In genomic region chr11:19979338-19979737, GRCm38 (mm10) we compare ENCODE assay signal across 7 mouse cellular contexts. TPM values are rescaled to one million over a fixed set of nuclear protein-coding genes. Genes with fewer than 3 reads are reported as not detected.
DNase-seq lines count a peak whose midpoint lies in the region; ATAC-seq and TF ChIP-seq lines count a peak whose summit lies in the region.

No protein-coding gene starts in this region.

- no peak for TF ChIP-seq EP300 in stomach, postnatal 0 days (optimal IDR thresholded peaks at IDR 0.05)

- peak overlapping the region; percentile 23; the same call in 1 of the 2 replicates for H3K4me2 ChIP-seq in heart, embryonic 11.5 days
- H3K4me2 ChIP-seq in liver, embryonic 16.5 days (ENCODE audit: low read depth, low read length): peak overlapping the region; percentile 32; the same call in 1 of the 2 replicates
- H3K4me2 ChIP-seq in stomach, postnatal 0 days (replicated peaks; ENCODE audit: low read depth): peak overlapping the region; percentile 52

- intact Hi-C loops in left cerebral cortex, postnatal 10 days (cut with DNase I): no loop called here

- ATAC-seq in activated CD4-positive, CD25-positive, alpha-beta regulatory T cell, adult 4 months: peak; percentile 96
- ATAC-seq in heart, embryonic 11.5 days (replicated peaks; ENCODE audit: insufficient number of reproducible peaks, low FRiP score, low TSS enrichment): no peak
- peak; percentile 39; the same call in 1 of the 2 replicates for ATAC-seq in liver, embryonic 16.5 days (ENCODE audit: low read depth)
- ATAC-seq in stomach, postnatal 0 days (ENCODE audit: low FRiP score, low TSS enrichment): peak; percentile 94

- WGBS in heart, embryonic 11.5 days (ENCODE audit: insufficient replicate concordance): 60% methylated on average over 14 of the region's 14 CpGs
- WGBS in liver, embryonic 16.5 days (ENCODE audit: insufficient replicate concordance): 25% methylated on average over 14 of the region's 14 CpGs
- 16% methylated on average over 14 of the region's 14 CpGs for WGBS in stomach, postnatal 0 days

- no peak for TF ChIP-seq CTCF in stomach, postnatal 0 days (IDR thresholded peaks at IDR 0.05; ENCODE audit: low read depth)

- H3K9ac ChIP-seq in heart, embryonic 11.5 days (ENCODE audit: low read depth, low read length): no peak overlapping the region
- no peak overlapping the region for H3K9ac ChIP-seq in liver, embryonic 16.5 days (ENCODE audit: low read depth, low read length)
- H3K9ac ChIP-seq in stomach, postnatal 0 days (ENCODE audit: low read length): no peak overlapping the region

- no peaks in the 10 kb centered on the region for H3K9me3 ChIP-seq in heart, embryonic 11.5 days (replicated peaks; ENCODE audit: control insufficient read depth, low read length)
- no peaks in the 10 kb centered on the region for H3K9me3 ChIP-seq in liver, embryonic 16.5 days (replicated peaks; ENCODE audit: control insufficient read depth, low read length)
- no peaks in the 10 kb centered on the region for H3K9me3 ChIP-seq in stomach, postnatal 0 days (ENCODE audit: control insufficient read depth, low read length)

- H3K4me1 ChIP-seq in heart, embryonic 11.5 days (ENCODE audit: control insufficient read depth, insufficient read depth, low read length): peaks cover 29% of the 10 kb centered on the region
- H3K4me1 ChIP-seq in liver, embryonic 16.5 days (ENCODE audit: control insufficient read depth, low read depth, low read length): peaks cover 13% of the 10 kb centered on the region
- peaks cover 7% of the 10 kb centered on the region; the same call in 1 of the 2 replicates for H3K4me1 ChIP-seq in stomach, postnatal 0 days (replicated peaks; ENCODE audit: control insufficient read depth, insufficient read depth)

- DNase-seq in left cerebral cortex, adult 11 months (ENCODE audit: low spot score): peak; percentile 50
- no peak for DNase-seq in left cerebral cortex, postnatal 10 days (ENCODE audit: extremely low spot score in 1 of 2, low spot score in 2 of 2)
- DNase-seq in stomach, postnatal 0 days (ENCODE audit: low spot score): peak; percentile 77
- DNase-seq in spleen, adult 12 weeks (ENCODE audit: low spot score): no peak

- H3K27me3 ChIP-seq in heart, embryonic 11.5 days (ENCODE audit: control insufficient read depth, insufficient read depth, low read length): no peaks in the 10 kb centered on the region
- H3K27me3 ChIP-seq in liver, embryonic 16.5 days (ENCODE audit: control insufficient read depth, insufficient read depth, low read depth, low read length): no peaks in the 10 kb centered on the region
- no peaks in the 10 kb centered on the region for H3K27me3 ChIP-seq in stomach, postnatal 0 days (ENCODE audit: control insufficient read depth, insufficient read depth, low read length)

- no peak overlapping the region for H3K4me3 ChIP-seq in heart, embryonic 11.5 days (ENCODE audit: low read depth, low read length)
- peak overlapping the region; percentile 13; the same call in 1 of the 2 replicates for H3K4me3 ChIP-seq in liver, embryonic 16.5 days (ENCODE audit: low read depth, low read length)
- no peak overlapping the region for H3K4me3 ChIP-seq in stomach, postnatal 0 days (ENCODE audit: low read depth, low read length)

- no peaks in the 10 kb centered on the region for H3K36me3 ChIP-seq in heart, embryonic 11.5 days (ENCODE audit: control insufficient read depth, insufficient read depth, low read length)
- no peaks in the 10 kb centered on the region for H3K36me3 ChIP-seq in liver, embryonic 16.5 days (ENCODE audit: control insufficient read depth, insufficient read depth)
- H3K36me3 ChIP-seq in stomach, postnatal 0 days (ENCODE audit: control insufficient read depth, insufficient read depth, low read length): no peaks in the 10 kb centered on the region

- peak overlapping the region; percentile 46; the same call in 1 of the 2 replicates for H3K27ac ChIP-seq in heart, embryonic 11.5 days (ENCODE audit: low read depth, low read length)
- H3K27ac ChIP-seq in liver, embryonic 16.5 days (ENCODE audit: low read length): peak overlapping the region; percentile 48
- peak overlapping the region; percentile 59 for H3K27ac ChIP-seq in stomach, postnatal 0 days (replicated peaks)

RNA-seq across cellular contexts. Expression of gene Spred2, which starts 55.2 kb away (rescaled TPM):
- 10 to 100 TPM; 63.9 to 68.4 TPM for total RNA-seq in left cerebral cortex, postnatal 10 days (2021)
- polyA plus RNA-seq in activated CD4-positive, CD25-positive, alpha-beta regulatory T cell, adult 4 months (2017; shearing (Covaris generic)): 1 to 10 TPM; 2.1 to 3.4 TPM
- polyA plus RNA-seq in heart, embryonic 11.5 days (2014; fragmentation: Nextera tagmentation; extraction: Ambion mirVana): 4.4 and 4.7 TPM in 2 replicates
- polyA plus RNA-seq in liver, embryonic 16.5 days (2015; fragmentation: Nextera tagmentation; extraction: Ambion mirVana): 0.98 and 1.3 TPM in 2 replicates
- 3.5 and 3.6 TPM in 2 replicates for polyA plus RNA-seq in stomach, postnatal 0 days (2015; fragmentation: Nextera tagmentation; extraction: Ambion mirVana)

Comparison
In these comparisons a context has a peak if more than half of its experiments do, and no peak if none do; other contexts are left out.
1. DNase-seq: peak in left cerebral cortex, adult 11 months (single experiment) and stomach, postnatal 0 days (single experiment); none in left cerebral cortex, postnatal 10 days (0 of 2) and spleen, adult 12 weeks (single experiment).
2. Peak in every context shown above with its lines, with median percentiles within 50 percentile points of each other: H3K27ac ChIP-seq and H3K4me2 ChIP-seq.